Mouse (Mus musculus): Measurements from ENCODE around the gene Nat9.

Nat9 gene

DNA sequence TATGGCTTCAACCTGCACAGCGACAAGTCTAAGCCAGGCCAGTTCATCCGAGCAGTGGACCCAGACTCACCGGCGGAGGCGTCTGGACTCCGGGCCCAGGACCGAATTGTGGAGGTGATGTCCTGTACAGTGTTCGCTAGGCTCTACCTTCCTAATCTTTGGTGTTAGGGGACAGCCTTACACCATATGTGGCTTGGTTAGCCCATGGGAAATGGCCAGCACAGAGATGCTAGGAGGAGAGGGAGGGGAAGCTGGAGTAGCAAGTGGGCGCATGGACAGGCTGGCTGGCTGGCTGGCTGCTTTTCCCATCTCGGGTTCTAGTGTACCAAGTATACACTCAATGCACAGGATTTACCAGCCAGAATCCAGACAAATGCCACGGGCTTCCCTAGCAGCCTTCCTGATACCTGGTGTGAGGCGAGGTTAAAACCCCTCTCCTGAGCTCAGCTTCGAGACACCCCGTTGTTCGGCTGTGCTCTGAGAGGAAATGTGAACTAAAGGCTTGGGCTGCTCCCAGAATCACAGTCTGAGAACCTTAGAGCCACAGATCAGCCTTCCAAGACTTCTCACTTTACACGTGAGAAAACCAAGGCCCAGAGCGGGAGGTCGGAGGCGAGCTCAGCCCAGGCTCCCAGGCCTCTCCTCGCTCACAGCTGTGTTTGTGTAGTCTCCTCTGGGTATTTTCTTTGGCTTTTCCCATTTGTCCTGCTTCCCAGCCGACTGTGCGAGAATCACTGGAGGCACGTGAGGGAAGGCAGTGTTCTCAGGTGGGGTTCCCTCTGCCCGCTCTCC, 11.1 kb downstream of the Nat9 start:
- no peak for DNase-seq (ENCODE audit: low spot score)

GRCm38 (mm10) chr11:115173549-115174339, 13.9 kb downstream of the Nat9 start:
- DNase-seq (ENCODE audit: low spot score): no peak

DNA sequence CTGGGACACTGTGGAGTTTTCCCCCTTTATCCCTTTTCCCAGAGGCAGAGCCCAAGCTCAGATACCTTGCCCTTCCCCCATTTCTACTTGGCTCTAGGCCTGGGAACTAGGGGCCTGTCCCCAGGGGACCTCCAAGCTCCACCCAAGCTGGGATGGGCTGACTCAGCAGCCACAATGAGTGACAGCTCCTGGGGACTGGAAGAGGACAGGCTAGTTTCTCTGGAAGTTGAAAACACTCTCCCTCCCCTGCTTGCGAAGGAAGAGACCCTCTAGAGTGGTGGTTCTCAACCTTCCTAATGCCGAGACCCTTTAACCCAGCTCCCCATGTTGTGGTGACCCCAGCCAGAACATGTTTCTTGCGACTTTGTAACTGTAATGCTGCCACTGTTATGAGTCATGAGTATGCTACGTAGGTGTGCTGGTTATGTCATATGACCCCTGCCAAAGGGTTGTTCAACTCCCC, 14.8 kb downstream of the Nat9 start:
- DNase-seq (ENCODE audit: low spot score): no peak

DNA sequence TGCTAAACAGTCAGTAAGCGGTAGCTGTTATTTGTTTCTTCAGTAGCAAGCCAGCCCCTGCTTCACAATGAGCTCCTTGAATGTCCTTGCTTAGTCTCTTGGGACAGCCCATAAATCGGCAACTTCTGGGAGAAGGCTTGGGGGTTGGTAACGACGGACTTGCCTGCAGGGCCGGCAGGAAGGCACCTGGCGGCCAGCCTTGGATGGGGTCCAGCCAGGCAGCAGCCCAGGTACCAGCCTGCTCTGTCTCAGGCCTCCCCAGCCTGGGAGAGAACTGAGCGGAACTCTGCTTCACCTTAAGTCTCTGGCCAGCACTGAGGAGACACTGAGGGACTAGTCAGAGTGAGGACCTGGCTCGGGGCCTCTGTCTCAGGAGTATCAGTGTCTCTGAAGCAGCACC, 16.5 kb downstream of the Nat9 start:
- no peak for DNase-seq (ENCODE audit: low spot score)

DNA sequence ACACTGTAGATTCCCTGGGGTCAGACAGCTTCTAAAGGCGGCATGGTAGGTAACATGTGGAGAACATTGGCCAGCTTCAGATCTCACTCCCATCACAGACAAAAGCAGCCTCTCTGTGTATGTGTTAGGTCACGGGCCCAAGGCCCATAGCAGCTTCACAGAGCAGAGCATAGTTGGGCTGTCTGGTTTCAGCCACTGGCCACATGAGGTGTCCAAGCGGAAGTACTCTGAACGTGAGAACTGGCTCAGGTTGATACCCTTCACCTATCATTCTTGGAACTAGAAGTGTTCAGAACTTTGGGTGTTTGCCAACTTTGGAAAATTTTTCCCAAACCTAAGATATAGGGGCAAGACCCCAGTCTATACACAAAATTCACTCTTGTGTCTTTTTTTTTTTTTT, 18.2 kb downstream of the Nat9 start:
- no peak for DNase-seq (ENCODE audit: low spot score)

GRCm38 (mm10) chr11:115167631-115168249, 19.9 kb downstream of the Nat9 start:
- DNase-seq (ENCODE audit: low spot score): no peak

DNA sequence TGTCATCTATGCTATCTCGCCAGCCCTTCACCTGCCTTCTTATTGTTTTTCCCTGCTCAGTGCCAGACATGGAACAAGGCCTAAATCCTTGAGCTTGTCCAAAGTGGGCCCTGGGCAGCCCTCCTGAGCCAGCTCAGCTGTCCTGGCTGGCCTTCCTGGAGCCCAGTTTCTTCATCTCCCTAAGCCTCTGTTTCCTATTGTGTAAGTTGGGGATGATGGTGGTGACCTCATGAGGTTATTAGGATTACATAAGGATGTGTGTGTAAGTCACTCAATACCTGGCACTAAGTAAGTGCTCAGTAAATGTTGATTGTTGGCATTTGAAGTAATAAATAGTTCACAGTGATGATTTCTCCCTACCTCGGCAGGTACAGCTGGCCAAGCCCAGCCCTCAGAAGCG, 20.9 kb downstream of the Nat9 start:
- DNase-seq (ENCODE audit: low spot score): no peak

GRCm38 (mm10) chr11:115164976-115165374, 22.7 kb downstream of the Nat9 start:
- DNase-seq (ENCODE audit: low spot score): no peak

DNA sequence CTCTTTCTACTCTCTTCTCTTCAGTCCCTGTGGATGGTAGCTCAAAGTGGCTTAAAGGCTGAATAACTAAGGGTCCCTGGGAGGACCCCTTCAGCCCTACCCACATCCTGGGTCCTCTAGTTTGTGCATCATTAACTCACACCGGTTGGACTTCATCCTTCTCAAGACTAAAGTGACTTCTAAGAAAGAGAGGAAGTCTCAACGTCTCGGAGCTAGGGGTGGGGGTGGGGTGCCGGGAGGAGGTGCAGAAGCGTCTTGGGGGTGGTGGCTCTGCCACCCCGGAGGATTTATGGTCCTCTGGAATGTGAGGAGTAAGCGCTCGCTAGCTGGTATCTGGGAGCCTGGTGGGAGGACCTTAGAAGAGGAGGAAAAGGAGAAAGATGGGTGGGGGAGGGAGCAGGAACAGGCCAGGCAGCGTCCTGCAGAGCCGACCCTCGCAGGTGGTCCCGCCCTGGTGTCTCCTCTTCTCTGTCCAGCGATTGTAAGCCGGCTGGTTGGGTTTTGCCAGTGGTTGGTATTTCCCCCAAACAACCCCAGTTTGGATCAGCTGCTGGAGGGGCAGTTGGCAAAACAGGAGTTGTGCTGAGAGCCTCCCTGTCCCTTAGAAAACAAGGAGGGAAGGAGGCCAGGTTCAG, 23.2 kb downstream of the Nat9 start:
- DNase-seq (ENCODE audit: low spot score): no peak

DNA sequence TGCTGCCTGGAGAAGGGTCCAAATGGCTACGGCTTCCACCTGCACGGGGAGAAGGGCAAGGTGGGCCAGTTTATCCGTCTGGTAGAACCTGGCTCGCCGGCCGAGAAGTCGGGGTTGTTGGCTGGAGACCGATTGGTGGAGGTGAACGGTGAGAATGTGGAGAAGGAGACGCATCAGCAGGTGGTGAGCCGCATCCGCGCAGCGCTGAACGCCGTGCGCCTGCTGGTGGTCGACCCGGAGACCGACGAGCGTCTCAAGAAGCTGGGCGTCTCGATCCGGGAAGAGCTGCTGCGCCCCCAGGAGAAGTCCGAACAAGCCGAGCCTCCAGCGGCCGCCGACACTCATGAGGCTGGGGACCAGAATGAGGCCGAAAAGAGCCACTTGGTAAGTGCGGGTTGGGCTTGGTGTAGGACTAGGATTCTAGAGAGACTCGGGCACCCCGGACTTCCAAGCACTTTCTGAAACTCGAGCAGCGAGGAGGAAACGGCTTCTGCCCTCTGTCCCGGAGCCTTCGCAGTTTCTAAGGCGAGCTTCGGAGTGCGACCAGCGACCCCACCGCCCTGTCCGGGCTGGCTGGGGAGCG, 24.0 kb downstream of the Nat9 start:
- DNase-seq (ENCODE audit: low spot score): no peak

DNA sequence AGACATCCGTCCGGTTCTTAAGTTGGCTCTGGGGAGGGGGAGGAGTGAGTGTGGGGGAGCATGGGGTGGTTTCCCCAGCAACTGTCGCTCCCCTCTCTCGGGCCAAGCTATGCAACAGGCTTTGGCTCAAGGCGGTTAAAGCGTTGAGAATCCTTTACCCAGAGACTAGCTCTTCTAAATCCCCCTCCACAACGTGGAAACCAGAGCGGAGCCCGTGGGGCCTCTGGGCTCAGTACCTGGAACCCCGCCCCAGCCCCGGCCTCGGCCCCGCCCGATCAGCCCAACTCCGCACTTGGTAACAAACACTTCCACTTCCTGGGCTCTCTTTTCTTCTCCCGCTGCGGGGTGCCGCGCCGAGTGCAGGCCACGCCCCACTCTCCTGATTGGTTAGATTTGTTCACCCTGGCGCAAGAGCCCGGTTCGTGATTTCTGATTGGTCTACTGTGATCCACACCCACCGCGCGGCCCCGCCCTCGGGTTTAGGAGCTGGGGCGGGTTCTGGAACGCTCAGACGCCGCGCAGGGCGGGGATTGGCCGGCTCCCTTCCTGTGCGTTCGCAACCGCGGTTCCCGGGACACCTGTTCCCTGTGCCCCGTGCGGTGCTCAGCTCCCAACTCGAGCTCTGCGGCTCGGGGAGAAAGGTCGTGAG, 24.7 kb downstream of the Nat9 start, which contains the start of gene Slc9a3r1:
Gene Slc9a3r1, plus strand, starts transcription at position 510 of the 649 bp plus-strand sequence.
- DNase-seq (ENCODE audit: low spot score): peak; percentile 94

GRCm38 (mm10) chr11:115162205-115162601, 25.5 kb downstream of the Nat9 start:
- no peak for DNase-seq (ENCODE audit: low spot score)

DNA sequence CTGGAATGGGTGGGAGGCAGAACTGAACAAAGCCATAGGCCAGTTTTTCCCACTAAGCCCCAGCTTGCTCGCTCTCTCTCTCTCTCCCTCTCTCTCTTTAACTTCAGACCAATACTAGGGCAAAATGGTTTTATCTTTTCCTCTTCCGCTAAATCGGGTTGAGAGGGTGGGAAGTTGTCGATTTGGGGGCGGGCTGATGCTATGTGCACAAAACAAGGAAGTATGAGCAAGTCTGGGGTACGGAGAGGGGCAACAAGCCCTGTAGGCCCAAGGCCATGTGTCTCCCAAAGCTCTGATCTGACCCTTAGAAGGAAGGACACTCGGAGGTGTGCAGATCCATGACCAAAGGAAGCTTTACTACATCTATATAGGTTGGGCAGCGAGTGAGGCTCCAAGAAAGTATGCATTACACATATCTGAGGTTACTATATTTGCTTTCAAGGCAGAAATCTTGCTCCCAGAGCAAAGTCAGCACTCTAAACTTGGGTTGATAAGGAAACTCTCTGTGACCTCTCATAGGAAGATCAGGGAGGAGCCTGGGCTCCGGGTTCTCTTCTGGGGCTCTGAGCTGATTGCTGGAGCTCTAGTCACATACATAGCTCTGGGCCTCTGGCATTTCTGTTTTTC, 26.0 kb downstream of the Nat9 start:
- no peak for DNase-seq (ENCODE audit: low spot score)

GRCm38 (mm10) chr11:115160883-115161577, 26.6 kb downstream of the Nat9 start:
- no peak for DNase-seq (ENCODE audit: low spot score)

DNA sequence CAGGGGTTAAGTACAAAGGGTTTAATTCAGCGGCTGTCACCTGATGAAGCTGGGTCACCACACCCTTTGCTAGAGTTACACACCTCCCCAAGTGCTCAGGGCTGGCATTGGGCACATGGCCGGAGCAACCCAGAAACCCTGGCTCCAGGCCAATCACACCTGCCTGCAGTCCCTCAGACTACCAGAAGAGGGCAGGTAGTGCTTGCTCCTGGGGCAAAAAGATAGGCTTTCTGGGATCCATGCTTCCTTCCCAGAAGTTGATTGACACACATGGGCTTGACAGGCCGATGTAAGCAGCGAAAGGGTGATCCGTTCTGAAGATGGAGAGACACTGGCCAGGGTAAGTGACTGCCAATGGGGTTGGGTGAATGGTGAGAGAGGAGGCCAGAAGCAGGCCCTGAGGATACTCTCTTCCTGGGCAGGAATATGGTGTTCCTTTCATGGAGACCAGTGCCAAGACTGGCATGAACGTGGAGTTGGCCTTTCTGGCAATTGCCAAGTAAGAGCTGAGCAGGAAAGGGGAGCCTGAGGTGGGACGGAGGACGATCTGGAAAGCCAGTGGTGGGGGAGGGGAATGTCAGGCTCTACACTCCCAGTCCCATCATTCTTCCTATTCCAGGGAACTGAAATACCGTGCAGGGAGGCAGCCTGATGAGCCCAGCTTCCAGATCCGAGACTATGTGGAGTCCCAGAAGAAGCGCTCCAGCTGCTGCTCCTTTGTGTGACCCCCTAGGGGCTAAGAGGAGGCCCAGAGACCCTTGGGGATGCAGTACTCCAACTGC, 27.5 kb downstream of the Nat9 start:
- DNase-seq (ENCODE audit: low spot score): no peak

- no peak for DNase-seq (ENCODE audit: low spot score)
These were observed 29.5 kb downstream of the Nat9 start for GRCm38 (mm10) chr11:115157933-115158719.

- no peak for DNase-seq (ENCODE audit: low spot score)
These were observed 32.5 kb downstream of the Nat9 start for GRCm38 (mm10) chr11:115155053-115155634.

- DNase-seq (ENCODE audit: low spot score): peak; percentile 60
These were observed 33.9 kb downstream of the Nat9 start for GRCm38 (mm10) chr11:115153699-115154292.
